Mouse (Mus musculus) liver, embryonic 12.5 days (tissue): ENCODE measurements around the gene 4930524J08Rik. TPM values are rescaled to one million over a fixed set of nuclear protein-coding genes. Genes with fewer than 3 reads are reported as not detected.

Experiments
- ATAC-seq: fragments of 200-750 bp; cut with Nextera tagmentation; 2 replicates; pipeline ENCODE4 v1.8.0; 2017; ENCODE audit warnings: moderate number of reproducible peaks, mild to moderate bottlenecking, moderate library complexity
- H3K27ac ChIP-seq: fragments of 300-500 bp; sonication (generic); 2 replicates; pipeline ENCODE4 v1.5.1; 2016; ENCODE audit warnings: mild to moderate bottlenecking
- H3K27me3 ChIP-seq: fragments of 300-500 bp; sonication (generic); replicated peaks from 2 replicates; pipeline ENCODE4 v1.6.1; 2016; ENCODE audit warnings: mild to moderate bottlenecking, moderate library complexity
- H3K36me3 ChIP-seq: fragments of 300-500 bp; sonication (generic); 2 replicates; pipeline ENCODE4 v1.6.1; 2016; ENCODE audit warnings: mild to moderate bottlenecking, moderate library complexity
- H3K4me1 ChIP-seq: fragments of 300-500 bp; sonication (generic); 2 replicates; pipeline ENCODE4 v1.6.1; 2016
- H3K4me2 ChIP-seq: fragments of 300-500 bp; sonication (generic); 2 replicates; pipeline ENCODE4 v1.6.1; 2016; ENCODE audit warnings: mild to moderate bottlenecking, moderate library complexity
- H3K4me3 ChIP-seq: fragments of 300-500 bp; sonication (generic); 2 replicates; pipeline ENCODE4 v1.5.1; 2016; ENCODE audit warnings: mild to moderate bottlenecking, moderate library complexity
- H3K9ac ChIP-seq: fragments of 300-500 bp; sonication (generic); 2 replicates; pipeline ENCODE4 v1.6.1; 2016; ENCODE audit warnings: mild to moderate bottlenecking, moderate library complexity
- H3K9me3 ChIP-seq: fragments of 300-500 bp; sonication (generic); replicated peaks from 2 replicates; pipeline ENCODE4 v1.6.1; 2016; ENCODE audit warnings: mild to moderate bottlenecking, moderate library complexity
- WGBS: fragments of 180-500 bp; shearing (Covaris S2); methylation state at CpG from one replicate; pipeline ENCODE4 v1.1.7; 2016; ENCODE audit not compliant: insufficient replicate concordance; 5-methylcytosine and 5-hydroxymethylcytosine counted together
- polyA plus RNA-seq: library from polyadenylated mRNA; unstranded; fragments of >200 nt; fragmentation: Nextera tagmentation; extraction: Ambion mirVana; gene quantifications from 2 replicates; pipeline ENCODE4 v1.2.1, GENCODE M21; 2016

The 4930524J08Rik gene
- polyA plus RNA-seq, 1 experiment from 2014 or later = 2.0 TPM

DNA sequence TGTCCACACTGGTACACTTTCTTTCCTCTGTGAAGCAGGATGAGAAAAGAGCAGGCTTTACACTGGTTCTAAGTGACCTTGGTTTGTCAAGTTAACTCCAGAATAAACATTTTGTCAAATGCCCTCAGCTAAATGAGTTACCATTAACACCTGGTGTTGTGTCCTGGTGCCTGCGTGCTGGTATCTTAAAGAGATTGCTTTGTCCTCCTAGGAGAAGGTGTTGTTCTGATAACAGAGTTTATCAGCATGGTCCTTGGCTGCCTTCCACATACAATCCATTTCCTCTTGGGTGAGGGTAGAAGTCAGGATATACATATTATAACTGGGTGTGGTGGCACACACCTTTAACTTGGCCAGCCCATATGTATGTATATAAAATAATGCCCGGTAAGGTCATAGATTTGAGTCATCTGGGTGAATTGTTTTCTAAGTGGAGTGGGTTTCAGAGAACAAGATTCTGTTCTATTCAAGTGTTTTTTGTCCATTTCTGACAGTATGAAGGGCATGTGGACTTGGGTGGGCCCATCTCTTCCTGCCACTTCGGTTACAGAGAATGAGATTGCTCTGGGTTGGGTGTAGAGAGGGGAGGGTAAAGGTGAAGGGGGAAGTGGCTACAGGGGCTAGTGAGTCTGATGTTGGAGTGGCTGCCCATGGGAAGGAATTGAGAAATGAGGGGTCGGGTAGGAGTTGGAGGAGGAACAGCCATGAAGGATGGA, 27.6 kb downstream of the 4930524J08Rik start:
- peak; percentile 59 for ATAC-seq
- Histone ChIP-seq H3K9me3 (no peaks in the 10 kb centered on the region), H3K27me3 (no peaks in the 10 kb centered on the region; the same call in 1 of the 2 replicates), H3K4me3 (no peak overlapping the region), H3K9ac (no peak overlapping the region), H3K4me2 (0 out of 2 replicates have a peak overlapping the region, but pooled peaks have one; percentile 8), H3K27ac (no peak overlapping the region; the same call in 1 of the 2 replicates), H3K4me1 (peaks cover 34% of the 10 kb centered on the region), H3K36me3 (no peaks in the 10 kb centered on the region)
- WGBS = 48% methylated on average over 4 of the region's 4 CpGs

DNA sequence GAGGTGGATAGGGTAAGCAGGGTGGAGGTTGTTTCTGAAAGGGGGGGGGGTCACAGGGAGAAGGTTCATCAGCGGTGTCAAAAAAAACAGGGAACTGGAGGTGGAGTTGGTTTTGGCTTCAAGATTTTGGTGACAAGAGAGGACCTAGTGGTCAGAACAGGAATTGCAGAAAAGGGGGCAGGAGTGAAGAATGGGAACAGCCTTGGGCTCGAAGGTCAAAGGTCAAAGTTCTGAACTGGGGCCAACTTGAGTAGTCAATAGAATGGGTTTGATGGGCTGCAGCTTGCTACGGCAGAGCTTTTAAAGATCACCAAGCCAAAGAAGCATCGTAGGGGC, 28.1 kb downstream of the 4930524J08Rik start:
- Histone ChIP-seq H3K4me3 (no peak overlapping the region), H3K36me3 (no peaks in the 10 kb centered on the region), H3K27me3 (no peaks in the 10 kb centered on the region; the same call in 1 of the 2 replicates), H3K9ac (no peak overlapping the region), H3K4me2 (no peak overlapping the region), H3K9me3 (no peaks in the 10 kb centered on the region), H3K27ac (no peak overlapping the region), H3K4me1 (peaks cover 34% of the 10 kb centered on the region)
- no peak for ATAC-seq
- 80% methylated on average over 4 of the region's 4 CpGs for WGBS

DNA sequence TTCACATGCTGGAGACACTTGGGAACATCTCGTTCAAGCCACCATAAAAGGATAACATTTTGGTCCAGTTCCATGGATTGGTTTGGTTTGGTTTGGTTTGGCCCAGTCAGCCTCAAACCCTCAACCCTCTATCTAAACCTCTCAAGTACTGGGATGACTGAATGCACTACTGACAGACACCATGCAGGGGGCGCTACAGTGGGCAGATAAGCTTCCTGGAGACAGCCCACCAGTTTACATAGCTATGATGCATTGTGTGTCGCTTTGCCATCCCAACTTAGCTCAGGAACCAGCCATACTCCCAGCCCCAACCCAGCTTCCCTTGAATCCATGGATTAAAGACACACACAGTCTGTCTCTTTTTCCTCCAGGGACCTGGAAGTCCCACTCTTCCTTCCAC, 29.6 kb downstream of the 4930524J08Rik start:
- Histone ChIP-seq H3K36me3 (no peaks in the 10 kb centered on the region), H3K4me1 (peaks cover 32% of the 10 kb centered on the region), H3K4me3 (no peak overlapping the region), H3K4me2 (no peak overlapping the region), H3K27me3 (no peaks in the 10 kb centered on the region; the same call in 1 of the 2 replicates), H3K9ac (no peak overlapping the region), H3K27ac (no peak overlapping the region), H3K9me3 (no peaks in the 10 kb centered on the region)
- no peak for ATAC-seq
- WGBS = 36% methylated on average over 3 of the region's 3 CpGs

DNA sequence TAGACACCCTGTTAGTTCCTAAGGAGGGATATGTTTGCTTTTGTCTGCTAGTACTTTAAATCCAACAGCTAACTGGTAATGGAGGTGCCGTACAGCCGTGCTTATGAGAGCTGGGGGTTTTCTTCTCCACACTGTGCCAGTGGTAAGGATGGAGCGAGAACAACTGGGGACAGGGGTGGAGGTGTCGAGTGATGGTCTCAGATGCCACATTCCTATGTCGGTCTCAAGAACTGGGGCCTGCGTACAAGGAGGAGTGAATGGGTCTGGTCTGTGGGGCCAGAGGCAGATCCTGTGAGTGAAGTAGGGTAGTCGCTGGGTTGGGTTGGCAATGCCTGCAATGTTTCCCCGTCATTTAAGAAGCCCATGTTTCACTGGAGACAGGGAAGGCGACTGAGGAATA, 33.7 kb downstream of the 4930524J08Rik start:
- WGBS = 77% methylated on average over 9 of the region's 9 CpGs
- H3K4me1 ChIP-seq = no peaks in the 10 kb centered on the region
- H3K27ac ChIP-seq = no peak overlapping the region
- H3K9ac ChIP-seq = no peak overlapping the region
- H3K36me3 ChIP-seq = no peaks in the 10 kb centered on the region
- no peak overlapping the region for H3K4me2 ChIP-seq
- H3K27me3 ChIP-seq = no peaks in the 10 kb centered on the region; the same call in 1 of the 2 replicates
- H3K9me3 ChIP-seq = no peaks in the 10 kb centered on the region
- no peak overlapping the region for H3K4me3 ChIP-seq
- ATAC-seq = no peak

DNA sequence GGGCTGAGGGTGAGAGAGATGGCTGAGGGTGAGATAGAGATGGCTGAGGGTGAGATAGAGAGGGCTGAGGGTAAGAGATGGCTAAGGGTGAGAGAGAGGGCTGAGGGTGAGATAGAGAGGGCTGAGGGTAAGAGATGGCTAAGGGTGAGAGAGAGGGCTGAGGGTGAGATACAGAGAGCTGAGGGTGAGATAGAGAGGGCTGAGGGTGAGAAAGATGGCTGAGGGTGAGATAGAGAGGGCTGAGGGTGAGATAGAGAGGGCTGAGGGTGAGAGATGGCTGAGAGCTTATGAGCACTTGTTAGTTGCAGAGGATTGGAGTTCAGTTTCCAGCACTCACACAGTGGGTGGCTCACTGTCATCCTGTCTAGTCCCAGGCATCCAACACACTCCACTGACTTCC, 41.2 kb downstream of the 4930524J08Rik start:
- peak; percentile 85 for ATAC-seq

DNA sequence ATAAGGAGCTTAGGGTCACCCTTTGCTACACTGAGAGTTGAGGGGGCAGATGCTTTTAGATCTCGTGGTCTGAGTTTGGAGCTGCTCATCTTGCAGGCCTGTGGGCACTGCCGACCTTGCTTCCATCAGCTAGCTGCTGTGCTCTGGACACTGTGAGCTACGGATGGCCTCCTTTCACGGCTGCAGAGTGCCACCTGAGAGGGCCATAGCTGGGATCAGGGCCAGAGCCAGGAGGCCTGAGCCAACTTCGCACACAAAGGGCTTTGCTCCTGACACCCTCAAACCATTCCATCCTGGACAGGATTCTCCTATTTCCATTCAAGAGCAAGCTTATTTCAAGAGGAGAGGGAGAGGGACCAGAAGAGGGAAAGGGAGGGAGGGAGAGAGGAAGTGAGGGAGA, 45.5 kb downstream of the 4930524J08Rik start:
- Histone ChIP-seq H3K27me3 (no peaks in the 10 kb centered on the region), H3K36me3 (no peaks in the 10 kb centered on the region), H3K4me2 (no peak overlapping the region), H3K4me3 (no peak overlapping the region), H3K4me1 (peaks cover 30% of the 10 kb centered on the region), H3K9ac (no peak overlapping the region), H3K9me3 (no peaks in the 10 kb centered on the region), H3K27ac (no peak overlapping the region)
- no peak for ATAC-seq
- WGBS = 69% methylated on average over 5 of the region's 5 CpGs

More for the DNA sequence above, 41.2 kb downstream of the 4930524J08Rik start:
- H3K4me2 ChIP-seq = no peak overlapping the region
- no peak overlapping the region for H3K27ac ChIP-seq
- peaks cover 28% of the 10 kb centered on the region for H3K4me1 ChIP-seq
- no peaks in the 10 kb centered on the region for H3K36me3 ChIP-seq
- no peaks in the 10 kb centered on the region for H3K27me3 ChIP-seq
- H3K4me3 ChIP-seq = no peak overlapping the region
- H3K9me3 ChIP-seq = no peaks in the 10 kb centered on the region
- no peak overlapping the region for H3K9ac ChIP-seq

DNA sequence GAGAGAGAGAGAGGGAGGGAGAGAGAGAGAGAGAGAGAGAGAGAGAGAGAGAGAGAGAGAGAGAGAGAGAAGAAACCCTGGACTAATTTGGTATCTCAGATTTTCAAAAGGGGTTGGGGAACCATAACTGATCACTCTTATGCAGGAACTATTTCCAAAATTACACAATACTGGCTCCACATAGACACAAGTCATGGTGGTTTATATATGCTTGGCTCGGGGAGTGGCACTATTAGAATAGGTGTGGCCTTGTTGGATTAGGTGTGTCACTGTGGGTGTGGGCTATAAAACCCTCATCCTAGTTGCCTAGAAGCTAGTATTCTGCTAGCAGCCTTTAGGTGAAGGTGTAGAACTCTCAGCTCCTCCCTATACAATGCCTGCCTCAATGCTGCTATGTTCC, 46.0 kb downstream of the 4930524J08Rik start:
- H3K9me3 ChIP-seq = no peaks in the 10 kb centered on the region
- H3K4me1 ChIP-seq = peaks cover 25% of the 10 kb centered on the region
- 52% methylated on average over 1 of the region's 1 CpGs for WGBS
- no peak overlapping the region for H3K4me3 ChIP-seq
- no peak overlapping the region for H3K9ac ChIP-seq
- no peaks in the 10 kb centered on the region for H3K36me3 ChIP-seq
- H3K27me3 ChIP-seq = no peaks in the 10 kb centered on the region
- no peak for ATAC-seq
- no peak overlapping the region for H3K4me2 ChIP-seq
- no peak overlapping the region for H3K27ac ChIP-seq

Other genes with a start within 250 kb of the 4930524J08Rik start
- 4.7 and 6.3 TPM in 2 replicates for gene Rasgef1b, start 250.0 kb upstream of the 4930524J08Rik start, polyA plus RNA-seq
- not detected in 2 replicates for gene Vamp9, start 72.8 kb upstream of the 4930524J08Rik start, polyA plus RNA-seq
- 245 and 254 TPM in 2 replicates for gene Hnrnpd, start 123 bp upstream of the 4930524J08Rik start, polyA plus RNA-seq
- 88.2 and 90.9 TPM in 2 replicates for gene Hnrnpdl, start 60.6 kb downstream of the 4930524J08Rik start, polyA plus RNA-seq
- 30.7 and 33.8 TPM in 2 replicates for gene Enoph1, start 60.9 kb downstream of the 4930524J08Rik start, polyA plus RNA-seq
- gene Tmem150c, start 180.7 kb downstream of the 4930524J08Rik start, polyA plus RNA-seq = 1.0 and 1.5 TPM in 2 replicates